Comparison of ENCODE assay signal across 17 mouse cellular contexts in the genomic region with DNA sequence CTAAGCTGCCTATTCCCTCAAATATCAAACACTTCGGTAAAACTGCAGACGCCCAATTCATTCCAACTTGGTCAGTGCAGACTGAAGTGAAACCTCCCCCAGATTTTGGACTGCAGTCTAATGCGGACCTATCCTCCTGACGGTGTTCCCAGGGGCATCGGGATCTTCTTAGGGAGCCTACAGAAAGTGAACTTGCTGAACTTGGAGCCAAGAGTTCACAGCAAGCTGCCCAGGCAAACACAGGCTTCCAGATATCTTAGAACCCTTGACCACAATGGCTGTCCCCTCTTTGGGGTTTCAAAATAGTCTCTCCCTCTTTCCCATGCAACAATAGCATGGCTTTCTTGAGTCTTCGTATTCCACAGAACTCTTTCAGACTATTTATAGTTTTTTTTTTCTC. TPM values are rescaled to one million over a fixed set of nuclear protein-coding genes. Genes with fewer than 3 reads are reported as not detected.
A peak's percentile ranks its signal among the peaks of the same experiment; 100 is the strongest.
DNase-seq lines count a peak whose midpoint lies in the region; ATAC-seq lines count a peak whose summit lies in the region.
"Had no signal": no experiment of that assay in that cellular context is flagged by ENCODE, and none has a peak within 500 bp of the region (broad histone marks: within the 10 kb centered on the region; RNA-seq: fewer than 3 reads in every experiment).

No protein-coding gene starts in this region.

- 77% methylated on average over 6 of the region's 6 CpGs for WGBS in heart, embryonic 11.5 days (ENCODE audit: insufficient replicate concordance)
- 88% methylated on average over 6 of the region's 6 CpGs for WGBS in midbrain, embryonic 14.5 days

- no peaks in the 10 kb centered on the region for H3K36me3 ChIP-seq in heart, embryonic 11.5 days (ENCODE audit: control insufficient read depth, insufficient read depth, low read length)
- H3K36me3 ChIP-seq in midbrain, embryonic 14.5 days (ENCODE audit: control insufficient read depth, insufficient read depth, low read length) = no peaks in the 10 kb centered on the region
- H3K36me3 ChIP-seq: limb, embryonic 13.5 days; liver, embryonic 15.5 days had no signal

- no peak overlapping the region for H3K4me3 ChIP-seq in heart, embryonic 11.5 days (ENCODE audit: low read depth, low read length)
- peak overlapping the region; percentile 95 for H3K4me3 ChIP-seq in midbrain, embryonic 14.5 days (replicated peaks; ENCODE audit: low read depth, low read length)
- H3K4me3 ChIP-seq: gastrocnemius, adult 2 months; left cerebral cortex, adult 2 months; limb, embryonic 13.5 days; liver, embryonic 15.5 days had no signal

- no peak overlapping the region for H3K9ac ChIP-seq in heart, embryonic 11.5 days (ENCODE audit: low read depth, low read length)
- no peak overlapping the region; the same call in 1 of the 2 replicates for H3K9ac ChIP-seq in midbrain, embryonic 14.5 days (replicated peaks; ENCODE audit: low read length)
- H3K9ac ChIP-seq: limb, embryonic 13.5 days; liver, embryonic 15.5 days had no signal

- H3K4me2 ChIP-seq in heart, embryonic 11.5 days = no peak overlapping the region
- peak overlapping the region; percentile 63 for H3K4me2 ChIP-seq in midbrain, embryonic 14.5 days (ENCODE audit: low read length)
- H3K4me2 ChIP-seq: limb, embryonic 13.5 days; liver, embryonic 15.5 days had no signal

- H3K4me1 ChIP-seq in heart, embryonic 11.5 days (ENCODE audit: control insufficient read depth, insufficient read depth, low read length) = peaks cover 14% of the 10 kb centered on the region
- H3K4me1 ChIP-seq in midbrain, embryonic 14.5 days (ENCODE audit: control insufficient read depth, insufficient read depth, low read length) = peaks cover 47% of the 10 kb centered on the region
- H3K4me1 ChIP-seq: liver, embryonic 15.5 days had no signal

- no peaks in the 10 kb centered on the region for H3K9me3 ChIP-seq in heart, embryonic 11.5 days (replicated peaks; ENCODE audit: control insufficient read depth, low read length)
- no peaks in the 10 kb centered on the region for H3K9me3 ChIP-seq in midbrain, embryonic 14.5 days (ENCODE audit: control insufficient read depth, low read length)
- H3K9me3 ChIP-seq: limb, embryonic 13.5 days; liver, embryonic 15.5 days had no signal

- H3K27ac ChIP-seq in heart, embryonic 11.5 days (ENCODE audit: low read depth, low read length) = no peak overlapping the region
- no peak overlapping the region for H3K27ac ChIP-seq in midbrain, embryonic 14.5 days (replicated peaks; ENCODE audit: low read depth, low read length)
- H3K27ac ChIP-seq: gastrocnemius, adult 2 months; left cerebral cortex, adult 2 months; limb, embryonic 13.5 days; liver, embryonic 15.5 days had no signal

- peak; percentile 69 for DNase-seq in heart, adult 11 months
- DNase-seq in testis, postnatal 10 days (ENCODE audit: low spot score) = peak; percentile 25
- no peak for DNase-seq in testis, postnatal 14 days (ENCODE audit: low spot score)
- DNase-seq in midbrain, embryonic 14.5 days = no peak
- no peak for DNase-seq in gastrocnemius, postnatal 25 days
- no peak for DNase-seq in spleen, adult 18-20 months
- DNase-seq: adrenal gland, postnatal 25 days; B cell, adult 2 months; gastrocnemius, adult 2 months; heart, adult 18-20 months; kidney, adult 2 months; lung, postnatal 10 days; right cerebral cortex, postnatal 25 days had no signal

- ATAC-seq in heart, embryonic 11.5 days (replicated peaks; ENCODE audit: insufficient number of reproducible peaks, low FRiP score, low TSS enrichment) = no peak
- ATAC-seq in midbrain, embryonic 14.5 days (ENCODE audit: low FRiP score, low TSS enrichment) = no peak

- H3K27me3 ChIP-seq in heart, embryonic 11.5 days (ENCODE audit: control insufficient read depth, insufficient read depth, low read length) = peaks cover 85% of the 10 kb centered on the region
- H3K27me3 ChIP-seq in midbrain, embryonic 14.5 days (ENCODE audit: control insufficient read depth, insufficient read depth, low read length) = no peaks in the 10 kb centered on the region; the same call in 1 of the 2 replicates

RNA-seq across cellular contexts. Expression of a gene that starts 3.8 kb away (rescaled TPM):
- 0.44 and 0.87 TPM in 2 replicates for polyA plus RNA-seq in heart, embryonic 11.5 days (2014; fragmentation: Nextera tagmentation; extraction: Ambion mirVana)
- 93.9 and 96.1 TPM in 2 replicates for polyA plus RNA-seq in midbrain, embryonic 14.5 days (2014; fragmentation: Nextera tagmentation; extraction: Ambion mirVana)
- total RNA-seq in gastrocnemius, postnatal 25 days (2021) = 1 to 10 TPM in 1 of 2 experiments, under 1 TPM in 1; 0.87 to 1.3 TPM

Comparison
In these comparisons a context has a peak if more than half of its experiments do, and no peak if none do; other contexts are left out.
1. DNase-seq: peak in heart, adult 11 months (single experiment) and testis, postnatal 10 days (single experiment); none in testis, postnatal 14 days (single experiment), midbrain, embryonic 14.5 days (single experiment), gastrocnemius, postnatal 25 days (single experiment) and spleen, adult 18-20 months (0 of 2).
2. RNA of a gene that starts 3.8 kb away (polyA plus RNA-seq): 93.9 to 96.1 TPM in midbrain, embryonic 14.5 days; 0.44 to 0.87 TPM in heart, embryonic 11.5 days; every median in the first group is over 10 times any median in the second.